Mouse (Mus musculus) urinary bladder, postnatal 4 days (tissue): ENCODE measurements around the gene Vmn1r12.
"Not testable (repeated sequence)": the region's sequence is repeated elsewhere in the genome, so short reads cannot be mapped to it uniquely, and the experiment has no call there.

Source experiments
- DNase-seq, 2 experiments: peaks; one replicate each; pipeline ENCODE4 v3.0.0; 2021 to 2022; ENCODE audit warnings: low spot score in 2 of 2

Gene Vmn1r12

GRCm38 (mm10) chr6:57156619-57157018 is at the start of gene Vmn1r12:
TSS of gene Vmn1r12 (plus strand) at chr6:57156919.
- no peak for DNase-seq

DNA sequence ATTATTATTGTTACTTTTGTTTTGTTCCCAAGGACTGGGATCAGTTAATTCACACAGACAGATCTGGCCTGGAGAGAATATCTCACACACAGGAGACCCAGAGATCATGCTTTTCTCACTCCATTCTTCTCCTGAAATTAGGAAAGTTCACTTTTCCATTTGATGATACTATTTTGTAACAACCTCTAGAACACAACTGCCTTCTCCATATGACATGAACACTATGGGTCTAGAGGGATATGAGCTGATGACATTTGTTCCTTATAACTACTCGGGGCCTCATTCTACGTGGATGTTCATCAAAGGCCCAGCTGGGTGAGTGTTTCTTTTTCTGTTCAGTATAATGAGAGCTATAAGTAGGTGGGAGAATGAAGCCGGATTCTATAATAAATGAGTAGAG is 47.6 kb upstream of the Vmn1r12 start, which contains the start of gene Vmn1r10:
Gene Vmn1r10 (plus strand): TSS at position 301 of the 400 bp plus-strand sequence.
- no peak for DNase-seq

GRCm38 (mm10) chr6:57133155-57133554 is 23.6 kb upstream of the Vmn1r12 start, which contains the start of gene Vmn1r11:
TSS of gene Vmn1r11 (plus strand) at chr6:57133455.
- DNase-seq: no peak

DNA sequence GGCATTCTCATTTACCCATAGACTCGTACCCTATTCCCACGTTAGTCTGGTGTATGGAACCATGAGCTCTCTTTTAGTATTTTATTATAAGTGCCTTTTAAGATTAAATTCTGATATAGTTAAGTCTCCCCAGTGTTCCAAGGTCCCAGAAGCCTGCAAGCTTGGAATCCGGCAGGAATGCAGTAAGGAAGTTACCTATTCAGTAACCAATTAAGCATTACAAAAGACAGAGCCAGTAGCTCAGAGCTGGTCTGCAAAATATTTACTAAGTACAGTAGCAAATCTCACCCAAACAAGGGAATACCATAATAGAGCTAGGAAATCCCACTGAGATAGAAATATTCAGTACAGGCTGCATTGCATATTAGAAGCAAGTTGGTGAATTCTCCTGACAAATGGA is 33.3 kb downstream of the Vmn1r12 start:
- not testable (repeated sequence) for DNase-seq

GRCm38 (mm10) chr6:57202990-57203389 is 46.3 kb downstream of the Vmn1r12 start, which contains the start of gene Vmn1r13:
TSS of gene Vmn1r13 (plus strand) at chr6:57203290.
- DNase-seq: not testable (repeated sequence)
